ENCODE assay signal across 7 mouse cellular contexts in the genomic region with DNA sequence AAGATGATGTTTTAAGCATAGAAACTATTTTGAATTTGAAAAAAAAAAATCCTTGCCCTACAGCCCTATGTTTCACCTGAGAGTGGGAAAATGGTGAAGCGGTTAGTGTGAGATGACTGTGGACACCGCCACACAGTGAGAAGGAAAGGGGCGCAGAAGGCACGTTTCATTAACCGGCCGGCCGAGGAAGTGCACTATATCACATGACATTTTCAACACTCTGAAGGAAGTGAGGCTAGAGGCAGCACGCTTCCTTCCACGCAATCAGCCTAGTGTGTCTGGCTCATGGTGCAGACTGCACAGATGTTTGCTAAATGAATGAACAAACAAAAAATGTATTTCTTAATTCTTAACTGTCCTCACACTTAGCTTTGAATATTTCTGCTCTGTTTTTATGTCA.
A peak's percentile ranks its signal among the peaks of the same experiment; 100 is the strongest.
DNase-seq lines count a peak whose midpoint lies in the region; ATAC-seq and TF ChIP-seq lines count a peak whose summit lies in the region.

No protein-coding gene starts in this region.

- H3K4me1 ChIP-seq in liver, embryonic 15.5 days (replicated peaks), result 0 out of 2 replicates have a peak, but pooled peaks cover under 1% of the 10 kb centered on the region

- peak overlapping the region; percentile 20; the same call in 1 of the 2 replicates for H3K4me2 ChIP-seq in liver, embryonic 15.5 days

- 0 out of 2 replicates have a peak overlapping the region, but pooled peaks have one; percentile 18 for H3K27ac ChIP-seq in left cerebral cortex, adult 2 months
- H3K27ac ChIP-seq in liver, embryonic 15.5 days (replicated peaks), result no peak overlapping the region

- no peak overlapping the region for H3K4me3 ChIP-seq in left cerebral cortex, adult 2 months
- no peak overlapping the region for H3K4me3 ChIP-seq in liver, embryonic 15.5 days (replicated peaks)

- no peaks in the 10 kb centered on the region for H3K27me3 ChIP-seq in liver, embryonic 15.5 days

- 15% methylated on average over 9 of the region's 9 CpGs for WGBS in liver, embryonic 15.5 days (ENCODE audit: insufficient replicate concordance)

- intact Hi-C loops in left cerebral cortex, adult 2 months (cut with DNase I), result loop anchor here (2.0 to 10.0 kb wide), 4 partner anchors 70 to 1016 kb away; a partner anchor contains a TSS
- intact Hi-C loops in left cerebral cortex, postnatal 25 days (cut with DNase I), result loop anchor here (2.0 to 5.0 kb wide), 2 partner anchors 70 to 308 kb away; a partner anchor contains a TSS

- TF ChIP-seq CTCF in left cerebral cortex, adult 2 months (IDR thresholded peaks at IDR 0.05), result no peak

- H3K9ac ChIP-seq in liver, embryonic 15.5 days, result no peak overlapping the region

- DNase-seq in left cerebral cortex, adult 2 months (ENCODE audit: extremely low spot score in 1 of 2, low spot score in 2 of 2), result no peak
- no peak for DNase-seq in left cerebral cortex, postnatal 25 days (ENCODE audit: low spot score in 2 of 2)
- DNase-seq in c-Kit-positive CD71-positive TER-119-positive erythroid progenitor cells, embryonic 14.5 days (ENCODE audit: low spot score), result peak; percentile 15
- peak; percentile 31 for DNase-seq in thymus, postnatal 14 days
- no peak for DNase-seq in layer of hippocampus, adult 9-10 months (ENCODE audit: low spot score)
- DNase-seq in cerebellum, adult 8-10 months, result no peak

- H3K36me3 ChIP-seq in liver, embryonic 15.5 days (replicated peaks), result 0 out of 2 replicates have a peak, but pooled peaks cover 3% of the 10 kb centered on the region

- peak; percentile 61 for ATAC-seq in liver, embryonic 15.5 days (ENCODE audit: insufficient read depth)

- no peaks in the 10 kb centered on the region for H3K9me3 ChIP-seq in liver, embryonic 15.5 days (replicated peaks)

Comparison
In these comparisons a context has a peak if more than half of its experiments do, and no peak if none do; other contexts are left out.
1. DNase-seq: peak in c-Kit-positive CD71-positive TER-119-positive erythroid progenitor cells, embryonic 14.5 days (single experiment) and thymus, postnatal 14 days (single experiment); none in left cerebral cortex, adult 2 months (0 of 2), left cerebral cortex, postnatal 25 days (0 of 2), layer of hippocampus, adult 9-10 months (single experiment) and cerebellum, adult 8-10 months (single experiment).